Mouse (Mus musculus): ENCODE results near the gene Nyap2.

DNA sequence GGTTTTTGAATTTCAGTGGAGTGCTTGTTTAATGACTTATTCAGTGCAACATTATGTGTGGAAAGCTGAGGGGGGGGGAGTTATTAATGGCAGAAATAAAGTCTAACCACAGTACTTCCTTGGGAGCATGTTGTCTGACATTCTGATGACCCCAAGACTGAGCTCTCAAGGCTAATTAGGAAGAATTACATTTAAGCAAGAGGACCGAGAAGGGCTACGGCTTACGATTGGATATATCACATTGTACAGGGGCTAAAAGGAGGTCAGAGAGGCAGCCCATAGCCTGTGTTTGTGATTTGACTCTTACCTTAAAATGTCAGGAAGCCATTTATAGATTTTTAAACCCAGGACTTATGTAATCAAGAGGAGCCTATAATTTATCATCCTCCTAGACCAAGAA is 208.9 kb downstream of the Nyap2 start:
- no peak for TF ChIP-seq POLR2A (IDR thresholded peaks at IDR 0.05; ENCODE audit: insufficient read depth, low read depth, low read length)
- no peak for TF ChIP-seq CTCF (IDR thresholded peaks at IDR 0.05; ENCODE audit: insufficient read depth, low read depth, low read length)

Measured in olfactory bulb, adult 2 months (tissue).